ENCODE assay signal across 27 mouse cellular contexts in genomic region chr16:8198771-8199562, GRCm38 (mm10).
DNase-seq lines count a peak whose midpoint lies in the region; ATAC-seq lines count a peak whose summit lies in the region.
"Had no signal": no experiment of that assay in that cellular context is flagged by ENCODE, and none has a peak within 500 bp of the region (broad histone marks: within the 10 kb centered on the region; RNA-seq: fewer than 3 reads in every experiment).

No protein-coding gene starts in this region.

- no peak overlapping the region for H3K4me3 ChIP-seq in hindbrain, embryonic 15.5 days
- no peak overlapping the region for H3K4me3 ChIP-seq in hindbrain, embryonic 11.5 days (ENCODE audit: low read depth, low read length)
- no peak overlapping the region for H3K4me3 ChIP-seq in neural tube, embryonic 11.5 days (ENCODE audit: low read depth, low read length)
- no peak overlapping the region for H3K4me3 ChIP-seq in neural tube, embryonic 12.5 days
- H3K4me3 ChIP-seq: gastrocnemius, adult 2 months; heart, adult 2 months; heart, embryonic 12.5 days had no signal

- H3K9ac ChIP-seq in hindbrain, embryonic 15.5 days = no peak overlapping the region
- no peak overlapping the region for H3K9ac ChIP-seq in hindbrain, embryonic 11.5 days (ENCODE audit: low read depth, low read length)
- no peak overlapping the region for H3K9ac ChIP-seq in neural tube, embryonic 11.5 days (ENCODE audit: low read length)
- H3K9ac ChIP-seq in neural tube, embryonic 12.5 days = no peak overlapping the region
- H3K9ac ChIP-seq: heart, embryonic 12.5 days; liver, embryonic 14.5 days had no signal

- H3K4me1 ChIP-seq in hindbrain, embryonic 15.5 days (replicated peaks) = peaks cover 6% of the 10 kb centered on the region
- H3K4me1 ChIP-seq in hindbrain, embryonic 11.5 days (replicated peaks; ENCODE audit: control insufficient read depth, insufficient read depth, low read length) = no peaks in the 10 kb centered on the region
- H3K4me1 ChIP-seq in neural tube, embryonic 11.5 days (ENCODE audit: control insufficient read depth, insufficient read depth, low read length) = no peaks in the 10 kb centered on the region
- H3K4me1 ChIP-seq in neural tube, embryonic 12.5 days = no peaks in the 10 kb centered on the region
- H3K4me1 ChIP-seq: heart, embryonic 12.5 days had no signal

- H3K4me2 ChIP-seq in hindbrain, embryonic 15.5 days = no peak overlapping the region
- no peak overlapping the region for H3K4me2 ChIP-seq in hindbrain, embryonic 11.5 days (replicated peaks; ENCODE audit: low read depth, low read length)
- H3K4me2 ChIP-seq in neural tube, embryonic 11.5 days (ENCODE audit: low read depth) = no peak overlapping the region
- H3K4me2 ChIP-seq in neural tube, embryonic 12.5 days (replicated peaks) = no peak overlapping the region
- H3K4me2 ChIP-seq: heart, embryonic 12.5 days had no signal

- H3K36me3 ChIP-seq in hindbrain, embryonic 15.5 days = no peaks in the 10 kb centered on the region
- no peaks in the 10 kb centered on the region for H3K36me3 ChIP-seq in hindbrain, embryonic 11.5 days (ENCODE audit: control insufficient read depth, insufficient read depth, low read length)
- H3K36me3 ChIP-seq in neural tube, embryonic 11.5 days (ENCODE audit: control insufficient read depth, insufficient read depth, low read length) = no peaks in the 10 kb centered on the region
- no peaks in the 10 kb centered on the region for H3K36me3 ChIP-seq in neural tube, embryonic 12.5 days
- H3K36me3 ChIP-seq: heart, embryonic 12.5 days had no signal

- DNase-seq in hindbrain, embryonic 11.5 days (ENCODE audit: low spot score) = no peak
- DNase-seq in neural tube, embryonic 11.5 days (ENCODE audit: low spot score) = no peak
- no peak for DNase-seq in neural tube, embryonic 10.5 days (ENCODE audit: extremely low spot score, low spot score)
- DNase-seq in cerebellum, postnatal 25 days = no peak
- DNase-seq in left cerebral cortex, adult 18-20 months (ENCODE audit: low spot score in 2 of 2) = no peak
- DNase-seq: adrenal gland, postnatal 25 days; cerebellum, adult 8-10 months; cerebellum, postnatal 36 days; gastrocnemius, adult 2 months; gastrocnemius, postnatal 36 days; heart, adult 2 months; kidney, adult 9 months; kidney, postnatal 25 days; liver; lung, adult 2 months; lung, postnatal 14 days; midbrain, embryonic 14.5 days; right cerebral cortex, adult 18-20 months; spleen, adult 18-20 months; thymus, postnatal 14 days had no signal

- no peaks in the 10 kb centered on the region for H3K9me3 ChIP-seq in hindbrain, embryonic 15.5 days
- no peaks in the 10 kb centered on the region for H3K9me3 ChIP-seq in hindbrain, embryonic 11.5 days (ENCODE audit: control insufficient read depth, low read length)
- H3K9me3 ChIP-seq in neural tube, embryonic 11.5 days (ENCODE audit: control insufficient read depth, low read length) = no peaks in the 10 kb centered on the region
- no peaks in the 10 kb centered on the region for H3K9me3 ChIP-seq in neural tube, embryonic 12.5 days
- H3K9me3 ChIP-seq: heart, embryonic 12.5 days had no signal

- ATAC-seq in hindbrain, embryonic 15.5 days (ENCODE audit: low FRiP score, low read depth) = peak; percentile 66; the same call in 1 of the 2 replicates
- ATAC-seq in hindbrain, embryonic 11.5 days (ENCODE audit: low FRiP score) = no peak
- no peak for ATAC-seq in neural tube, embryonic 11.5 days (ENCODE audit: insufficient read depth, low FRiP score, low TSS enrichment)
- peak; percentile 44; the same call in 1 of the 2 replicates for ATAC-seq in neural tube, embryonic 12.5 days (ENCODE audit: low FRiP score, low read depth)
- ATAC-seq: CD4-positive, CD25-positive, alpha-beta regulatory T cell, adult 4 months; forebrain, embryonic 14.5 days; intestine, embryonic 16.5 days had no signal

- H3K27ac ChIP-seq in hindbrain, embryonic 15.5 days (replicated peaks) = peak overlapping the region; percentile 38; the same call in 1 of the 2 replicates
- no peak overlapping the region for H3K27ac ChIP-seq in hindbrain, embryonic 11.5 days (ENCODE audit: low read depth, low read length)
- H3K27ac ChIP-seq in neural tube, embryonic 11.5 days (ENCODE audit: low read depth, low read length) = 0 out of 2 replicates have a peak overlapping the region, but pooled peaks have one; percentile 1
- no peak overlapping the region for H3K27ac ChIP-seq in neural tube, embryonic 12.5 days
- H3K27ac ChIP-seq: gastrocnemius, adult 2 months; heart, adult 2 months; liver, embryonic 14.5 days had no signal

- WGBS in hindbrain, embryonic 15.5 days = 59% methylated on average over 12 of the region's 12 CpGs
- 86% methylated on average over 12 of the region's 12 CpGs for WGBS in hindbrain, embryonic 11.5 days
- WGBS in neural tube, embryonic 11.5 days = 75% methylated on average over 12 of the region's 12 CpGs
- WGBS in neural tube, embryonic 12.5 days = 65% methylated on average over 12 of the region's 12 CpGs

- no peaks in the 10 kb centered on the region for H3K27me3 ChIP-seq in hindbrain, embryonic 15.5 days
- H3K27me3 ChIP-seq in hindbrain, embryonic 11.5 days (ENCODE audit: control insufficient read depth, insufficient read depth, low read length) = no peaks in the 10 kb centered on the region
- no peaks in the 10 kb centered on the region for H3K27me3 ChIP-seq in neural tube, embryonic 11.5 days (ENCODE audit: control insufficient read depth, insufficient read depth, low read length)
- no peaks in the 10 kb centered on the region for H3K27me3 ChIP-seq in neural tube, embryonic 12.5 days (replicated peaks)
- H3K27me3 ChIP-seq: heart, embryonic 12.5 days had no signal

Comparison
In these comparisons a context has a peak if more than half of its experiments do, and no peak if none do; other contexts are left out.
1. ATAC-seq: peak in hindbrain, embryonic 15.5 days (single experiment) and neural tube, embryonic 12.5 days (single experiment); none in hindbrain, embryonic 11.5 days (single experiment) and neural tube, embryonic 11.5 days (single experiment).
2. H3K27ac ChIP-seq: peak in hindbrain, embryonic 15.5 days (single experiment) and neural tube, embryonic 11.5 days (single experiment); none in hindbrain, embryonic 11.5 days (single experiment) and neural tube, embryonic 12.5 days (single experiment).